Mouse (Mus musculus): ENCODE data around the gene Parp16. TPM values are rescaled to one million over a fixed set of nuclear protein-coding genes. Genes with fewer than 3 reads are reported as not detected.
"Not testable (repeated sequence)": the region's sequence is repeated elsewhere in the genome, so short reads cannot be mapped to it uniquely, and the experiment has no call there.

Parp16 gene
- total RNA-seq, 2 experiments from 2014 or later, result 3.7 to 4.6 TPM

DNA sequence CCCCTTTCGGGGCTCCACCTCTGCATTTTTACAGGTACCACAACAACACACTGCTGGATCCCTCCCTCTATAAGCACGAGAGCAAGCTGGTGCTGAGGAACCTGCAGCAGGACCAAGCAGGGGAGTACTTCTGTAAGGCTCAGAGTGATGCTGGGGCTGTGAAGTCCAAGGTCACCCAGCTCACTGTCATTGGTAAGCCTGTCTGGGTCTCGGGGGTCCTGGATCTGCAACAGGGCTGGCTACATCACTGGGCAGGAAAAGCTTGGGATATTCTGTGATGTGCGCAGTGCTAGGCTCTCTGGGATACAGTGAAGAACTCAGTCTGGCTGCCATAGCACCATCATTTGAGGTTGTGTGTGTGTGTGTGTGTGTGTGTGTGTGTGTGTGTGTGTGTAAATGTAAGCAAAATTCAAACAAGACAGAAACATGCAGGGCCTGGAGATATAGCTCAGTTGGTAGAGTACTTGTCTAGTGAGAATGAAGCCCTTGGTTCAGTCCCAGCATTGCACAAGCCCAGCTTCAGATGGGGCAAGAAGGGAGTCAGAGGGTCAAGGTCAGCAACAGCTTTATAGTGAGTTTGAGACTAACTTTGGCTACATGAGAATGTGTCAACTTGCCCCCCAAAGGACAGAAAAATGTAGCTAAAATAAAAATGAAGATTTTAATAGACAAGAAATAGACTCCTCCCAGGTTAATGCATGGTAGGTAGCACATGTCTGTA is 80.8 kb downstream of the Parp16 start:
- DNase-seq (ENCODE audit: extremely low spot score in 1 of 2, low spot score in 1 of 2), result no peak

DNA sequence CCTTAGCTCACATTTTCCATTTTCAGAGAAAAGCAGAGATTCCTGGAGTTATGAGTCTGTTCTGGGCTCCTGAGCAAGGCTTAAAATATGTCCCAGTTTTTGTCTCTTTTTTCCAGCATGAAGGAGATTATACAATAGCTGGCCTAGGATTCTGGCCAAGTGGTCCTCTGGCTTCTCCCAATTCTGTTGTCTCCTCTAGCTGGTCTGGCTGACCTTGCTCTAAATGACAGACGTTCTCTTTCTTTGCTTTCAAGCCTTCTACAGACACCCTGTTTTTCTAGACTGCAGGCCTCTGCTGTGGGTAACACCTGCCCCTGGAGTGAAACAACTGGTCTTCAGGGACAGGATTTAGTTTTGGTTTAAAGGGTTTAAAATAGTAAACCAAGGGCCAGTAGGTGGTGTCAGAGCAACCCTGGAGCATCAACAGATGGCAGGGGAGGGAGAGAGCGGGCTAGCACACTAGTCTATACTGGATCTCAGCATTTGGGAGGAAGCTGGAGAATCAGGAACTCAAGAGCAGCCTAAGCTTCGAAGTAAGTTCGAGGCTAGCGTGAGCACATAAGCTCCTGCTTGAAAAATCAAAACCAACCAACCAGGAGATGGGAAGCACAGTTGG is 86.5 kb downstream of the Parp16 start:
- no peak for DNase-seq (ENCODE audit: extremely low spot score in 1 of 2, low spot score in 1 of 2)

DNA sequence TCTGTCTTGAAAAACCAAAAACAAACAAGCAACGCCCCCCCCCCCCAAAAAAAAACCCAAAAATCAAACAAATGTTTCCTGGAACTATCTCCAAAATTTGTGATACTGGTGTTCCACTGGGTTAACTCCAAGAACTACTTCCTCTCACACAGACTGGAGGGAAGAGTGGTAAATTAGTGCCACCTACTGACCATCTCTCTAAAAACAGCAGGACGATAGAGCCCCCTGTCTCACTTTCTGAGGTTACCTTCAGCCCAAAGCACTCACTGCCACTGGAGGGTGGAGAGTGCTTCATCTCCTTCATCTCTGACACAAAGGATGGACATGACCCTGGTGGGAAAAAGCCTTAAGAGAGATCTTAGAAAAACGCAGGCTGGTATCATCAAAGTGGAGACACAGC is 88.1 kb downstream of the Parp16 start:
- DNase-seq (ENCODE audit: extremely low spot score in 1 of 2, low spot score in 1 of 2), result no peak

DNA sequence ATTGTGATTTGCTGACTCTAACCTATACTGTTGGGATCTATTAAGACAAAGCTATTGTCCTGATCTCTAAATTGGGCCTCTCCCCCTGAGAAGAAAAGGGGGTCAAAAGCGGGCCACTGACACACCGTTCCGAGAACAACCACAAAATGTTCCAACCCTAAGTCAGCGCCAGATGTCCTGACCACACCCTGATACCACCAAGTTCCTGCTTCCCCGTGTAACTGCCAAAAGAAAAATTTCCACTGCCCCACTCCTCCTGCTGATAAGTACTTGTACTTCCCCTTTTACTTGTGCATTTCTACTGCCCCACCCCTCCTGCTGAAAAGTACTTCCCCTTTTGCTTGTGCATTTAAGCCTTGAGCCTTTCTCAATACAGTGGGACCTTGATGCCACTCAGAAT is 93.1 kb downstream of the Parp16 start:
- DNase-seq (ENCODE audit: extremely low spot score in 1 of 2, low spot score in 1 of 2), result not testable (repeated sequence)

Other genes starting within 250 kb of the Parp16 start
- under 1 TPM; 0.12 to 0.16 TPM for gene Slc24a1, start 243.7 kb upstream of the Parp16 start, total RNA-seq (2021)
- gene Ints14, start 234.4 kb upstream of the Parp16 start, total RNA-seq (2021), result 10 to 100 TPM; 21.6 to 23.2 TPM
- gene Hacd3, start 173.7 kb upstream of the Parp16 start, total RNA-seq (2021), result 100 to 1,000 TPM; 162 to 176 TPM
- gene Dpp8, start 162.9 kb upstream of the Parp16 start, total RNA-seq (2021), result 100 to 1,000 TPM; 150 to 161 TPM
- 10 to 100 TPM; 30.5 to 33.1 TPM for gene Igdcc4, start 93.9 kb upstream of the Parp16 start, total RNA-seq (2021)
- gene Igdcc3, start 54.2 kb upstream of the Parp16 start, total RNA-seq (2021), result 1 to 10 TPM; 3.8 to 4.7 TPM
- gene Cilp, start 69.8 kb downstream of the Parp16 start, total RNA-seq (2021), result not detected
- 10 to 100 TPM; 32.8 to 33.3 TPM for gene Clpx, start 98.9 kb downstream of the Parp16 start, total RNA-seq (2021)
- gene Pdcd7, start 150.8 kb downstream of the Parp16 start, total RNA-seq (2021), result 10 to 100 TPM; 25.0 to 25.7 TPM
- 1 to 10 TPM; 2.0 to 2.5 TPM for gene Ubap1l, start 165.7 kb downstream of the Parp16 start, total RNA-seq (2021)
- gene Kbtbd13, start 196.3 kb downstream of the Parp16 start, total RNA-seq (2021), result under 1 TPM; 0.17 to 0.40 TPM
- gene Rasl12, start 203.2 kb downstream of the Parp16 start, total RNA-seq (2021), result 1 to 10 TPM; 3.0 to 4.3 TPM
- gene Slc51b, start 227.6 kb downstream of the Parp16 start, total RNA-seq (2021), result not detected
- 10 to 100 TPM; 15.5 to 20.3 TPM for gene Mtfmt, start 240.4 kb downstream of the Parp16 start, total RNA-seq (2021)